Mouse (Mus musculus): ENCODE measurements around the gene Adap1.

DNA sequence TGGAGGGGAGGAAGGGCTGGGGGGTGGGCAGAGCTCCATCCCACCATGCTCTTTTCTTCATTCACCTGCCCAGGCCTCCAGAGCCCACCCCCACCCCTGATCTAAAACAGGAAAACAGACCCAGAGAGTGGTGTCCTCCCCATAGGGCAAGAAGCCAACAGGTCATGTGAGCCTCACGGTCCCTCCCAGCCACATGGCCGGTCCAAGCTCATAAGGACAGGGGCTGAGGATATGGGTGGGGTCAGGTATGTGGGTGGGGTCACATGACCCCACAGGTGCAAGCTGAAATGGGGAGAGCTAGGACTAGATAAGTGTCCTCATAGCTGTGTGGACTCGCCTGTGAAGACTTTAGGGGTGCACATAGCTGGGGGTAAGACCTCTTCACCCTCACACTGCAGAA, 13.0 kb upstream of the Adap1 start:
- TF ChIP-seq POLR2A (IDR thresholded peaks at IDR 0.05; ENCODE audit: low read depth, low read length) (no peak), CTCF (conservative IDR thresholded peaks at IDR 0.05; ENCODE audit: insufficient read depth, insufficient read length, low read depth, low read length) (no peak)
